Mouse (Mus musculus) layer of hippocampus, adult 8-10 months (tissue): ENCODE measurements at regions not wholly inside any gene's neighbourhood (a gene's known extent, or its start where the extent isn't known, plus 50 kb on each side); places are given as distances from the start of the nearest gene placed in this dataset.

Experiments
- DNase-seq, 2 experiments: peaks; one replicate each; pipeline ENCODE4 v3.0.0; 2022; ENCODE audit warnings: low spot score in 2 of 2

DNA sequence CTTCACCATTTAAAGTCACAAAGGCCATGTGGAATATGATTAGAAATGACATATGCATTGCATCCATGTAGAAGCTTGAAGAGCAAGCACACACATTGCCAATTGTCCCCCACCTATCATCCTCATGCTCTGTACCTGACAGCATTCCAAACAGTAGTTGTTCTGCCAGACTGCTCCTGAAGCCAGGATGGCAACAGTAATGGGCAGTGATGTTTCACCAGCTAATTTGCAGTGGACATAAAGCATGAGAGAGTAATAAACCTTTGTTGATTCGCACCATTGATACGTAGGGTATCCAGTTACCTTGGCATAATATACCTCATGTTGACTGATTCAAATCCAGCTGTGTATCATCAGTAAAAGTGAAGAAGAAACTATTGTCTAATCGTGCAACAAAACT is 606.5 kb upstream of the Celf2 start:
- no peak for DNase-seq

DNA sequence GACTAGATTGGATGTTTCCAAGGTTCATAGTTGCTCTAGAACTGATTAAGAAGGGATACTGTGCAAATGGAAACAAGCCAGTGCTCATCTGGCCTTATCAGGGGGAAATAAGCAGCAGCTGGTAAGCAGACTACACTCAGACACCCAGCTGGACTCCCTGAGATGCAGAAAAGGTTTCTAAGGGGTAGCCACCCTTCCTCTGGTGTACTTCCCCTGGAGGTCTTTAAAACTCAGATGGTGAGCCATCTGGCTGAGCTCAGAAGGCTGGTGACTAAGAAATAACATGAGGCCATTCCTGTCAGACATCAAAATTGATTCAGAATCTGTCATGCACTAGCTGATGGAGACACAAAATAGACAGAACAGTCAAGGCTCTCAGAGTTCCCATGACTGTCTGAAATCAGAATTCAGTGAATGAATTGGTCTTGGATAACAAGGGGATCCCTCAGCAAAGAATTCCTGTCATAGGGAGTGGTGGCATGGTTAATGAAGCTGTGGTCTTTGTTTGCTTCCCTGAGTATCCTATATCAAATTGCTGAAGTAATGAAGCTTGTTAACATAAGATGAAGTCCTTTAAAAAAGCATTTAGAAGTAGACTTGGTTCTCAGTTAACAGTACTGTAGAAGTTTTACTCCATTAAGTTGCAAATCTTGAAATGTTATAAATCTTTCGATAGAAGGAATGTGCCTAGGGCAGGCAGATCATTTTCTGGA is 603.2 kb upstream of the Celf2 start:
- peak; percentile 36 to 44 for DNase-seq

DNA sequence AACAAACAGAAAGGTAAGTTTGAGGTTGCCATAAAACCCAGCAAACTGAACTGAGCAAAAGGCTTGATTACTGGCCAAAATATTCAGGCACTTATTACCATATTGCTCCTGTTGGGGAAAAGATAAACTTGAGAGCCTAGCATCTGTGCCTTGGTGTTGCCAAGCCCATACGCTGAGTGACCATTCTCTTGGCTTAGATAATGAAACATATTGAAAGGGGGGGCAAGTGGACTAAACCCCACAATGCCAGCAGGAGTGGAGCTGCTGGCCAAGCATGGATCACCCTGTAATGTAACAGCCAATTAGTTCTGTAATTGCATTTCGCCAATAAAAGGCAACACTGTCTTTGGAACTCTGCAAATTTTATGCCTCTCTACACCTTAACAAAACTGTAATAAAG is 584.8 kb upstream of the Celf2 start:
- no peak for DNase-seq

DNA sequence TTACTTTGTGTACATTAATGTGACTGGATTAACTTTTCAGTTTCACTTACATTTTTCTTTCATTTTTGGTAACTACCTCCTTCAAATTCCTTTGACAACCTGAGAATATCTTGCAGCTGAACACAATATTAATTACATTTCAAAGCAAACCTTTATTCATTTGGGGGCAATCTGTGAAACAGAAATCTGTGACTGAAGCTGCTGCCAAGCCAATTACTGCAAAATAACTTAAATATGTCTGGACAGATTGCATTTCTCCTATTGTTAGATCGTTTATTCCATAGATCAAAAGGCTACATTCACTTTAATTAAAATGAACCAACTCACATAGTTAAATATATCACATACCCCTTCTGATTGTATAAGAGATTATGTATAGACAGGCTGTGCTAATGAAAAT is 558.5 kb upstream of the Celf2 start:
- no peak for DNase-seq

DNA sequence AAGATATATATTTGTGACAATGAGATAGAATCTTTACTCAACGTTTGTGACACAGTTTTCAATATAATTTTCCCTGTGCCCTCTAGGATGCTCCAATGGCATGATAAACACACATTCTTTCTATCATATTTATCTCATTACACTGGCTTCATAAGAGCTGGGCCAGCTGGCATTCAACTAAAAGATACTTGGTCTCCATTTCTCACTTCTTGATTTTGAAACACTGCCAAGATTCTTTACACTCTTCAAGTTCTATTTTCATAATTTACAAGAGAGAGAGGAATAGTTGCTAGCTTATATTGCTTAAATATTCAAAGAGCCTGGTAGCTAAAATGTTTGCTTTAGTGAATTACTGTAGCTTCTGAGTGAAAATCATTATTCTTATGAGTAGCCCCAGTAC is 552.3 kb upstream of the Celf2 start:
- DNase-seq, result no peak

DNA sequence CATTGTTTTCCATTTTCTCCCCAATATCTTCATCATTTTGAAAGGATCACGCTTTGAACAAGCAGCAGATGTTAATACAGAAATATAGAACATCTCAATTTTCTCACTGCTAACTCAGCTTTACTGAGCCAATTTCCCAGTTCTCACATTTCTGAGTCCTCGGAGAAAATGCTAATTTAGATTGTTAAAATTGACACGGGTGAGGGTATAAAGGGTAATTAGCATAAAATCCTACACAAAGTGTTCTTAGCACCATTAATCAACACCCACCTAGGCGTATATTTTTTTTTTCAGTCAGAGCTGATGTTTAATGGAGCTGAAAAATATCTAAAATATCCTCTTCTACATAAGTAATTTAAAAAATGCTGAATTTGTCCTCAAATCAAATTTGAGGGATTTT is 519.8 kb upstream of the Celf2 start:
- no peak for DNase-seq

DNA sequence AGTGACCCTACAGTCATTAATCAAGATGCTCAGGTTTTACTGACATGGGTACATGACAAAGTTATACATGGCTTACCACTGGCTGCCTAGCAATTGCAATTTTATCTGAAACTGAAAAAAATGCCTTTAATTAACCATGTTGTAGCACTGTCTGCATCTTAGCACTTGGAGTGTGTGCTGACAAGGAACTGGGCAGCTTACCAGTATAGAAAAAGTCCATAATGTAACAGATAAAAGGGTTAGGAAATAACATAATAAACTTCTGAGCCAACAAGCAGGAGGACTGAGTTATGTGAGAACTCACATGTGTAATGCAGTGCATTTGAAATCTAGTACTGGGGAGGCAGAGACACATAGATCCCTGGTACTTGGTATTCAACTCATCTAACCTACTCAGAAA is 518.2 kb upstream of the Celf2 start:
- DNase-seq, result no peak

DNA sequence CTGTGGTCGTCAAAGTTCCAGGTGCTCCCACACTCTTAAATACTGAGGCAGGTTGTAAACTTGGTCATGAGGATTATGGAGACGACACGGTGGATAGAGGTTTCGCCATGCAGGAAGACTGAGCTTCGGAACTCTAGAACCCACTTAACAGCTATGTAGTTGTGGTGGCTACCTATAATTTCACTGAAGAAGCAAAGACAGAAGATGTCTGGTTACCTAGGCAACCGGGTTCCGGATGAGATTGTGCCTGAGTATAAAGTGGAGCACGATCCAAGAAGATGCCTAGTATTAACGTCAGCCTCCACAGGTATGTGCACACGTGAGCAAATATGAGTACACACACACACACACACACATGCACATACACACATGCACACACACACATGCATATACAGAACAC is 517.3 kb upstream of the Celf2 start:
- DNase-seq, result peak in 1 of 2 experiments; percentile 19

DNA sequence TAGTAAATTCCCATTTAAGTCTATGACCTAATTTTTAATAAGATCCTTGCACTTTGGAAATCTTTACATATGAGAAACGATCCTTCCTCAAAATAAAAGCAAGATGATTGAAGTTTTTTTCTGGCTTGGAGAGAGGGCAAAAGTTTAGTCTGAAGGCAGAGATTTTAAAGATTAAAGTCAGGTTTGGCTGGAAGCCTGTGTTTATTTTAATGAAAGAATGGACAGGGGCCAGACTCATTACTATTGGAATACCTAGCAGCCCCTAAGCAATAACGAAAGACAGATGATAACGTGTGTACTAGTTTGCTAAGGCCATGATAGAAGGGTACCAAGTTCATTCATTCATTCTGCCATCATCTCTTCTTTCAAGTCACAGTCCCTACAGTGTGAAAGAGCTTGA is 513.3 kb upstream of the Celf2 start:
- no peak for DNase-seq

DNA sequence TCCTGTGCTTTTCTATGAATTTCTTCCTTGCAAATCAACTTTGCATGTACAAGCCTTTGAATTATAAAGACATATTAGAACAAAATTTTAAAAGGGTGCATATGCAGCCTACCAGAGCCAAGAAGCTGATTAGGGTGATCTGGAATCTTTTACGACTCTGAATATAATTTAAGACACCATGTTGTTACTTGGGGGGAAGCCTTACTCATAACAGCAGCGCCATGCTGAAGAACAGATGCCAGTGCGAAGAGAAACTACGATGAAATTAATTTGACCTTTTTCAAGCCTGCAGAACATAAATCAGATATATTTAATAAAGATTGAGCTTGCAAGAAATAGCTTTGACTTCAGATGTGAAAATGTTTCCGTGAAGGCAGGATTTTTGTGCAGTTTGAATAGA is 512.7 kb upstream of the Celf2 start:
- DNase-seq, result peak; percentile 25 to 32

DNA sequence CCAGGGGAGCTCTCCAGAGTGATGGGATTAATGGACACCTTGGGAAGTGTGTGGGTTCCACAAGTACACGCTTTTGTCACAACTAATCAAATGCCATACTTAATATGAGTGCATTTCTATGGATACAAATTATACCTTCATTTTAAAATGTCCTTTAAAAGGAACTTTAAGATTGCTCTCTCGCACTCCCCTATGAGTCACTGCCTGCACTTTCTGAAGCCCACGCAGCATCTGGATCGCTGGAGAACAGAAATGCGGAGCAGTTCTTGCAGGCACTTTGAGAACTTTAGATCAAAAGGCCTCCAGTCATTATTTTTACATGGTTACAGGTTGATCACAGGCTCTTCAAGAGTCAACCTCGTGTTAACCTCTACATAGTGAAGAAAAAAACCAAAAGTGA is 503.5 kb upstream of the Celf2 start:
- DNase-seq, result peak; percentile 32 to 34

DNA sequence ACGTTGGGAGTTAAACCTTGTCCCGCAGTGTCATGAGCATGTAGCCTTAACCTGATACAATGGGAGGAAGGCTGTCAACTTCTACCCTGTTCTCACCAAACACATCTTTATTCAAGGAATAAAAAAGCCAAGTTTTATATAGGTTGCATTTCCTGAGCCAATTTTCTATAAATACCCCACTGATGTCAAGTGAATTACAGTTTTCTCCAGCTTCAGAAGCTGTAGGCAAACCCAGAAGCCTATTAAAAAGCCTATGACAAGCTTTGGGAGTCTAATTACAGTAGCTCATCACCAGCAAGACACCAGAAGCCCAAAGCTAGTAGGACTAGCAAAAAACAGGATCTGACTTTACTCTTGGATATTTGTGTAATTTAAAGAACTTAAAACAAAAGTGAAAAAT is 490.1 kb upstream of the Celf2 start:
- no peak for DNase-seq

DNA sequence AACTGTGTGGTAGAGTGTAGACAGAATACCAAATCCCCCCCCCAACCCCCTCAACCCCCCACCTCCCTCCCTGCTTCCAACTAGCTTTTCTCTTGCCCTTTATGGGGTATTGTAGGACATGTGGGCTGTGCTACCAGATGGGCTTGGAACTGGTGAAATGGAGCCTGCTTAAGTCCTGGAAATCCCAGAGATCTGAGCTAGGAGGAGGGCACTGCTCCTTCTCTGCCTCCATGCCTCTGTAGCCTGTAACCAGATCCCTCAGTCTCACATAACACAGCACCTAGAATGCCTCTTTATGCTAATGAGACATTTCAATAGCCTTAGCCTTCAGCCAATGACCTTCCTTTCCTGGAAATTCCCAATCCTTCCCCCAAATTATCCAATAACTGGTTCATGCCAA is 465.1 kb upstream of the Celf2 start:
- no peak for DNase-seq

DNA sequence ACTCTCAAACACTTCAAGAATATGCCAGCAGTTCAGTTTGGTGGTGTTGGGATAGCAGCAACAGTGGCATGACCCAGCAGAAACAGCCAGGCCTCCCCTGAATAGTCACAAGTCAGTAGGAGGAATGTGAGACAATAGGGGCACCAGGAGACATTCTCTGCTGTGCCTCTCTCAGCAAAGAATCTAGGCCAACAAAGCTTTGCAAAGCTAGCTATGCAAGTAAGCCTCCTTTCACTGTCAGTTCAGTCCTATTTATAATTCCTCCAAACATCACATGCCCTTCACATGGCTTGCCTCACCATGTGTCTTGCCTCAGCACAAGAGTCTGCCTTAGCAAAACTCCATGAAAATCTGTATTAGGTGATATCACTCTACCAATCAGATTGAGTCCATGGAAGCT is 454.1 kb upstream of the Celf2 start:
- DNase-seq, result no peak

DNA sequence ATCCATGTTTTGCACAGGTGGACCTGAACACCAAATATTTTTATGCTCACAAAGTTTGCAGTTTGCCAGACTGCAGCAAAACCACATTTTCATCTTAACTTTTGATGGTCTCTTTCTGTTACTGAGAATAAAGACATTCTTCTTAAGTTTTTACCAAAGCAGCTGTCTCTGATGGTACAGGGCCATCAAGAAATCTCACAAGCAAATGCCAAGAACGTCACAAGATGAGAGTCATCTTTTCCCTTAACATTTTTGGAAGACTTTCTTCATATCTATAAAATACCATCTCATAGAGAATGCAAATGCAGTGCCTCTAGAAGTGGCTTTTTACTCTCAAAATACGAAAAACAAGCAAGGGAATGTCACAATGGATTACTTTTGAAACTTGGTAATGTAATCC is 444.8 kb upstream of the Celf2 start:
- no peak for DNase-seq

DNA sequence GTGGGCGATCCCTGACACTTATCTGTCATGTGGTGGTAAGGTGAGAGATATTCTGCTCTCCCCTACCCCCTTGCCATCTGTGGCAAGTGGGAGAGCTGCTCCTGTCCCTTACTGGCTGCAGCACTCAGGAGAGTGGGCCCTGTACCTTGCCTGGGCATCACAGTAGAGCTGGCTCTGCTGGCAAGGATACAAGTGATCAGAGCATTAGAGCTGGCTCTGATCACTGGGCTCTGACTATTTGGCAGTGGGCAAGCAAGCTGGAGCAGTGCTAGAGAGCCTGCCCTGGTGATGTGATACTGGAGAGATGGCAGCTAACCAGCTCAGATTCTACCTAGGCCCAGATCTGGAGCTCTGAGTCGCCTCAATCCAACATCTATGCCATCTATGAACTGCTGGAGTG is 443.5 kb upstream of the Celf2 start:
- DNase-seq, result no peak

DNA sequence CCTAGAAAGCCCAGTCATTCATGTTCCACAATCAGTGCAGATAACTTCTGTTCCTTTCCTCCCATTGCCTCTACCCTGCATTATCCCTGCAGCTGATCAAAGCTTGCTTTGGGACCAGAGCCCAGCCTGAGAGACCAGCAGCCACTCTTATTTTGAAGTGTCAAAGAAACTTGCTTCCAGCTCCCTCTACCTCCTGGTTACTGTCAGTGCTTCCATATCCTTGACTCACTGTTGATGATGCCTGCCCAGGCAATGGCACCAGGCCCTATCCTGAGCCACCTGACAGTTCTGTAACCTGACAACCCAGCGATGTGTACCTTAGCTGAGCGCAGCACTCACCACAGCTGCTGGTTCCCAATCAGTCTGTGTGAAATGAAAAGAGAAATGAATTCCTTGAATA is 435.6 kb upstream of the Celf2 start:
- DNase-seq, result peak; percentile 10 to 11

DNA sequence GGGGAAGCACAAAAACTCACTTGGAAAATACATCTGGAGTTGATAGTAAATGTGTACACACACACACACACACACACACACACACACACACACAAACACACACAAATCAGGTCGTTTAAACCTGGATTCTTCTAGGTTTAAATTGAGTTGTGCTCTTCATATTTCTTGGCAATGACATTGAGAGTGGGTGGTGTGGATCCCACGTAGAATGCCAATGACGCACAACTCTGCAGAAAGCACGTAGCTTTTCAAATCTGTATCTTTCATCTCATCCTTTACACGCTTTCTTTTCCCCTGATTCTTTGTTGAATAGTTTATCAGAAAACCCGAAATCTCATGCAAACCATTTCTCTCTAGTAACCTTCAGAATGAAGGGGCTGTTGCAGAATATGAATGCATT is 424.3 kb upstream of the Celf2 start:
- DNase-seq, result no peak

DNA sequence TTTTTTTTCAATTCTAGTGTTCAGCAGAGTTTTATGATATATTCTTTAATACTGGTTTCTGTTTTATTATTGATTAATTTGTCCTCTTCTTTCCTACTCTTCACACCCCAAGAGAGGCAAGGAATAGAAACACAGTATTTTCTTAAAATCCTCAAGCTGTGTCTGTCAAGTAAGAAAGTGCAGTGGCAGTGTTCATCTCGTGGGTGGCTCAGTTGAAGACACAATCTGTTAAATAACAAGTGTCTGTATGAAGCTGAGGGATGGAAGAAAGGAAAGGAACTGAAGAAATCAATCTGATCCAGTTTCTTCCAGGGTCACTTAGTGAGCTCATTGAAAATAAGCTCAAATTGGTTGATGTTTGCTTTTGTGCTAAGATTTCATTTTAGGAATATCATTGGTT is 396.9 kb upstream of the Celf2 start:
- peak in 1 of 2 experiments; percentile 19 for DNase-seq

DNA sequence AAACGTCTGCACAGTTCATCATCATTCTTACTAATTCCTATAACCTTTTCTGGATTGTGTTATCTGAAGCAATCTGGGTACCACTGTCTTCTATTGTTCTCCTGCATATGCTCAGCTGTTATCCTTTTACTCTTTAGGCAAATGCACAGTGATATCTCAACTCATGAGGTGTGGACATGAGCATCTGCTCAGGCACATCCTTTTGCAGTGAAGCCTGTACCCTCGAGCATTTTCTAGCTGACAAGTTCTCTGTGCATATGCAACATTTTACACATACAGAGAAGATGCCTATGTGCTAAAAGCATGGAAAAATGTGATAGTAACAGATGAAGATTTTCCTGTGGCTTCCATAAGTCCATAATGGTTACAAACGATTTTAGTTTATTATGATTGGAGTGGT is 384.4 kb upstream of the Celf2 start:
- DNase-seq, result no peak
